Mouse (Mus musculus): Measurements from ENCODE around the gene Cd34.

Gene Cd34

DNA sequence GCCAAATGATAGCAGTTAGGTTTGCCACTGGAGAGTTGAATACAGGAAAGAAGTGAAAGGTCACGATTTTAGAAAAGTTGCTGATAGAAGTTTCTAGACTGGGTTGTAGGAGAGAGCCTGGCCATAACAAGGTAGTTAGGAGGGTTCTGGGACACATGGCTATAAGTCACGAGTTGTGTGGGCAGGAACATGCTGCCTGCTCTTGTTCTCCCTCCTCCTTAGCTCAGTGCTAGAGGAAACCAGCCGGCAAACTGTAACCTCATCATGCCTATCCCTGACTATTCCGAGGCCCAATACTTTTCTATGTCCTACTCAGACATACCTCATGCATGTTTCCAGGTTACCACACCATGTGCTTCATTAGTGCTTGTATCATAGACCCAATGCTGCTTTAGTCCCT, 64.7 kb downstream of the Cd34 start:
- intact Hi-C loops (cut with DNase I) = no loop called here

DNA sequence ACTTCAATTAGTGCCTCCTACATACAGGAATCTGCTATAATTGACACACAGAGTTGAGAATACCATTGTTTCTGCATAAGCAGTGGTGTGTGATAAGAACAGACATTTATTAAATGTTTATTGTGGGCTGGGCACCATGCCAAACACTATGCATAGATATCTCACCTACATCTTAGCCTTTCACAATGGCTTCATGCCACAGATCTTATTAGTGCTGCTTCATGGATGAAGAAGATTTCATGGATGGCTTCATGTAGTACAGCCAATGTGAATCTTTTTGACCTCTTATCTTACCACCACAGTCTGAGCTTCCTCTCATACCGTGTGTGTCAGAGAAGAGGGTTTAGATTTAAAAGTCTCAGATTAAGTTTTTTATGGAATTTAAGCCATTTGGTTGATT, 65.6 kb downstream of the Cd34 start:
- intact Hi-C loops (cut with DNase I) = no loop called here

DNA sequence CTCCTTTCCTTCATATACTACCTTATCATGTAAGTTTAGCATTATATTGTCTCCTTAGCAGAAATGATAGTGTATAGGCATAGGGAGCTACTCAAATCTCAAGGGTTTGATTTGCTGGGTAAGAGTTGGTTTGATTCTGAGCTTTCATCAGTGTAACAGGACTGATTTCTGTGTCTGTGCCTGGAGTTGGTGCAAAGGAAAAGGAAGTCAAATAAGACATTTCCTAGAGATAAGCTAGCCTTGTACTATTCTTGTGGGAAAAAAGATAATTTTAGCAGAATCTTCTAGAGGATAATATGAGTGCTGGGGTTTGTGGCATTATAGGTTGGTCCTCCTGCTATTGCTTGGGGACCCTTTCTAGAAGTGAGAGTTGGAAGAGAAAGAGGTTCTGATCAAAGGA, 67.6 kb downstream of the Cd34 start:
- intact Hi-C loops (cut with DNase I) = no loop called here

Data from adrenal gland (tissue).